Mouse (Mus musculus) stomach, embryonic 15.5 days (tissue): ENCODE results near the gene Srp14. TPM values are rescaled to one million over a fixed set of nuclear protein-coding genes. Genes with fewer than 3 reads are reported as not detected.

Experiments
- ATAC-seq: fragments of 200-750 bp; cut with Nextera tagmentation; 2 replicates; pipeline ENCODE4 v1.8.0; 2017; ENCODE audit warnings: low read depth, moderate number of reproducible peaks, moderate TSS enrichment; ENCODE audit not compliant: insufficient read depth, low FRiP score
- H3K27ac ChIP-seq: fragments of 300-500 bp; sonication (generic); 2 replicates; pipeline ENCODE4 v1.5.1; 2015; ENCODE audit warnings: mild to moderate bottlenecking, inconsistent platforms
- H3K27me3 ChIP-seq: fragments of 300-500 bp; sonication (generic); replicated peaks from 2 replicates; pipeline ENCODE4 v1.6.1; 2015; ENCODE audit warnings: inconsistent platforms
- H3K36me3 ChIP-seq: fragments of 300-500 bp; sonication (generic); 2 replicates; pipeline ENCODE4 v1.6.1; 2015; ENCODE audit warnings: inconsistent platforms
- H3K4me1 ChIP-seq: fragments of 300-500 bp; sonication (generic); 2 replicates; pipeline ENCODE4 v1.6.1; 2015; ENCODE audit warnings: inconsistent platforms
- H3K4me2 ChIP-seq: fragments of 300-500 bp; sonication (generic); 2 replicates; pipeline ENCODE4 v1.6.1; 2015; ENCODE audit warnings: mild to moderate bottlenecking, inconsistent platforms
- H3K4me3 ChIP-seq: fragments of 300-500 bp; sonication (generic); replicated peaks from 2 replicates; pipeline ENCODE4 v1.5.1; 2015; ENCODE audit warnings: inconsistent platforms
- H3K9ac ChIP-seq: fragments of 300-500 bp; sonication (generic); 2 replicates; pipeline ENCODE4 v1.6.1; 2015; ENCODE audit warnings: inconsistent platforms
- H3K9me3 ChIP-seq: fragments of 300-500 bp; sonication (generic); 2 replicates; pipeline ENCODE4 v1.6.1; 2016; ENCODE audit warnings: inconsistent platforms
- WGBS: fragments of 180-500 bp; shearing (Covaris S2); methylation state at CpG from one replicate; pipeline ENCODE4 v1.1.7; 2015; 5-methylcytosine and 5-hydroxymethylcytosine counted together
- polyA plus RNA-seq: library from polyadenylated mRNA; unstranded; fragments of >200 nt; fragmentation: Nextera tagmentation; extraction: Ambion mirVana; gene quantifications from 2 replicates; pipeline ENCODE4 v1.2.1, GENCODE M21; 2015

Srp14 gene
- polyA plus RNA-seq, 1 experiment from 2014 or later, result 222 TPM

DNA sequence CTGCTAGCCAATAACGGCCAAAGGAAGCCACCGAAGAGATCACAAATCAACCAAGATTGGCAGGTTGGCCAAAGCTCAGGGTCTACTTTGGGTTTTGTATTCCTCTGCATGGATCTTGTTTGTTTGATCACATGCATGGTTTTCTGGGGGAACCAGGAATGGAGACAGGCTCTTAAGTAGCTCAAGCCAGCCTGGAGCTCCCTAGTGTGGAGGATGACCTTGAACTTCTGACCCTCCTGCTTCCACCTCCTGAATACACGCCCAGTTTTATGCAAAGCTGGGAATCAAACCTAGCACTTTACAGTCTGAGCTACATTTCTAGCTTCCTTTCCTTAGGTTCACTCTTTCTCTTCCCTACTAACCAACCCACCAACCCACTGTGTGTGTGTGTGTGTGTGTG is 5.9 kb upstream of the Srp14 start:
- H3K4me2 ChIP-seq, result no peak overlapping the region
- no peak for ATAC-seq
- H3K27me3 ChIP-seq, result no peaks in the 10 kb centered on the region
- H3K36me3 ChIP-seq, result no peaks in the 10 kb centered on the region
- no peak overlapping the region for H3K9ac ChIP-seq
- 74% methylated on average over 3 of the region's 3 CpGs for WGBS
- no peak overlapping the region for H3K27ac ChIP-seq
- no peak overlapping the region for H3K4me3 ChIP-seq
- H3K9me3 ChIP-seq, result no peaks in the 10 kb centered on the region
- H3K4me1 ChIP-seq, result peaks cover 12% of the 10 kb centered on the region

DNA sequence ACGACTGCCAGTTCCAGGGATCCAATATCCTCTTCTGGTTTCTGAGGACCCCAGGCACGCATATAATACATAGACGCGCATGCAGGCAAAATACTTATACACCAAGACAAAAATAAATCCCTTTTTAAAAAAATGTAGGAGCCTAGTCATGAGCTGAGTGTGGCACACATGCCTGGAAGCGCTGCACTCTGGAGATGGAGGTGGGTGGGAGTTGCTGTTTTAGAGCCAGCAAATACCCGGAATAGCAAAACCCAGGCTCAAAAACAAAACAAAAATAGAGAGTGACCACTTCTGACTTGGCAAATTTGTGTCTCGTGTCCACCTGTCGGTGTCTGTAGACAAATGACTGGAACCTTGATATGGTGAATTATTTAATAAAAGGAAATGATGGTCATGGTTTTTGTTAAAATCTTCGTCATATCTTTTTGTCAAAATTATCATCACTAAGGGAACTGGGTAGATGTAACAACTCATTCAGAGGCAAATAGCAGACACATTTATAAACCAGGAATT is 4.9 kb upstream of the Srp14 start:
- Histone ChIP-seq H3K36me3 (no peaks in the 10 kb centered on the region), H3K9me3 (no peaks in the 10 kb centered on the region), H3K4me2 (no peak overlapping the region), H3K9ac (no peak overlapping the region), H3K27ac (no peak overlapping the region), H3K4me3 (no peak overlapping the region), H3K27me3 (no peaks in the 10 kb centered on the region), H3K4me1 (0 out of 2 replicates have a peak, but pooled peaks cover 2% of the 10 kb centered on the region)
- WGBS, result 78% methylated on average over 9 of the region's 9 CpGs
- no peak for ATAC-seq

DNA sequence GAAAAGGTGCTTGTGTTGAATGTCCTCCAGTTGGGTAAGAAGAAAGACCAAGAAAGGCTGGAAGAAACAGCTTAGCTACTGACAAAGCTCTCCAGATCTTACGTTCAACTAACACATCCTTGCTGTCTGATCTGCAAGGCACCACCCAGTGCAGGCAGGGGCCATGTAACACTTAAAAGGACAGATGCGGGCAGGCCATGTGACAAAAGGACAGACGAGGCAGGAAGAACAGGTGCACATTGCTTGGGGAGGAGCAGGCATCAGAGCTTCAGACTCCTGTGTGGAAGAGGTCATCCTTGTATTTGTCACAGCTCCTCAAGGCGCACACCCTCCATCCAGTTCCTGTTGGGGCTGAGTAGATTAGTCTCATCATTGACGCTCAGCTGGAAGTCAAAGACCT is 3.5 kb upstream of the Srp14 start:
- H3K27ac ChIP-seq, result no peak overlapping the region
- H3K9me3 ChIP-seq, result no peaks in the 10 kb centered on the region
- H3K9ac ChIP-seq, result no peak overlapping the region
- ATAC-seq, result no peak
- H3K36me3 ChIP-seq, result no peaks in the 10 kb centered on the region
- H3K4me3 ChIP-seq, result no peak overlapping the region
- peaks cover 11% of the 10 kb centered on the region for H3K4me1 ChIP-seq
- H3K4me2 ChIP-seq, result no peak overlapping the region
- 78% methylated on average over 5 of the region's 5 CpGs for WGBS
- no peaks in the 10 kb centered on the region for H3K27me3 ChIP-seq

DNA sequence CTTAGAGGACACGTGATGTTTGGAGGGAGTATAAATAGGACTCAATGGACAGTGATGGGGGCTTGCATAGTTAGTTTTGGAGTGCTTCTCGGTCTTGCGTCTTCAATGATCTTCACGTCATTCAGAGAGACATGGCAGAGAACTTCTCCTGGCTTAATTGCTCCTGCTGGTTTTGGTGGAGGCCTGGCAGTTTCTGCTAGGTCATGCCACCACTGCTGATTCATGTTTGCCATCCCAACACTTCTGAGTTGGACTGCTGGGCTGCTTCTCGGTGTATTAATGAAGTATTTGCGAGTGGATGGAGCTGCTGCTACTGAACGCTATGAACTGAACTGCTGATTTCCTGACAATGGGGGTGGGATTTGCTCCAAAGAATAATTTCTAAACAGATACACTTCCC is 1.4 kb upstream of the Srp14 start:
- WGBS, result 92% methylated on average over 7 of the region's 7 CpGs
- H3K9me3 ChIP-seq, result no peaks in the 10 kb centered on the region
- no peaks in the 10 kb centered on the region for H3K27me3 ChIP-seq
- ATAC-seq, result no peak
- peaks cover 10% of the 10 kb centered on the region for H3K4me1 ChIP-seq
- H3K4me2 ChIP-seq, result no peak overlapping the region
- H3K9ac ChIP-seq, result no peak overlapping the region
- H3K4me3 ChIP-seq, result no peak overlapping the region
- no peak overlapping the region for H3K27ac ChIP-seq
- peaks cover 6% of the 10 kb centered on the region for H3K36me3 ChIP-seq

DNA sequence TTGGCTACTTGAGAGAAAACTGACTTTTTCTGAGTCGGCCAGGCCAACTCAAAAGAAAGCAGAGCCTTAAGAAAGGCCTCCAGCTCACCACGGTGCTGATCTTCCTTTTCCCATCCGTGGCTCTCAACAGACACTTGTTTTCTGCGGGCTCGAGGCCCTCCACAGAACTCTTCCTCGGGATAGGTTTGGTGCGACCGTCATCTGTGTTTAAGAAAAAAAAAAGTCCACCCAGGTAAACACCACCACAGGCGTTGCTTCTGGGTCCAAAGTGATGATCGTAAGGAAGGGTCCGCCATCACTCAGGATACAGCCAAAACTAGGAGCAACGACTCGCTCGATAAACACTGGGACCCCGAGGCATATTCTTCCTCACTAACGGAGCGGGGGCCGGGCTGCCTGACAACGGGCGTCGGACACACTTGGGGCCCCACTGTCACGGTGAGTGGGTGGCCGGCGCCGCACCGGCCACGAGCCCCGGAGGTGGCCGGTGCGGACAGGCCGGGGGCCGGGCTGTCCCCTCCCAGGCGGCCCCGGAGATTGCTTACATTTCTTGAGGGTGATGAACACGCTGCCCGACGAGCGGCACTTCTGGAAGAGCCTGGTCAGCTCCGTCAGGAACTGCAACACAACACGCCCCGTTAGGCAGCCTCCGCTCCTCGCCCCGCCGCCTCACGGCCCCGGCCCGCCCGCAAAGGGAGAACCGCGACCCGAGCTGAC is 520 bp downstream of the Srp14 start:
- Histone ChIP-seq H3K4me3 (peak overlapping the region; percentile 98), H3K4me2 (peak overlapping the region; percentile 88), H3K36me3 (peaks cover 21% of the 10 kb centered on the region), H3K9ac (peak overlapping the region; percentile 87), H3K27ac (peak overlapping the region; percentile 85), H3K27me3 (no peaks in the 10 kb centered on the region), H3K4me1 (peaks cover 10% of the 10 kb centered on the region), H3K9me3 (no peaks in the 10 kb centered on the region)
- ATAC-seq, result peak; percentile 55
- WGBS, result 2% methylated on average over 48 of the region's 52 CpGs

DNA sequence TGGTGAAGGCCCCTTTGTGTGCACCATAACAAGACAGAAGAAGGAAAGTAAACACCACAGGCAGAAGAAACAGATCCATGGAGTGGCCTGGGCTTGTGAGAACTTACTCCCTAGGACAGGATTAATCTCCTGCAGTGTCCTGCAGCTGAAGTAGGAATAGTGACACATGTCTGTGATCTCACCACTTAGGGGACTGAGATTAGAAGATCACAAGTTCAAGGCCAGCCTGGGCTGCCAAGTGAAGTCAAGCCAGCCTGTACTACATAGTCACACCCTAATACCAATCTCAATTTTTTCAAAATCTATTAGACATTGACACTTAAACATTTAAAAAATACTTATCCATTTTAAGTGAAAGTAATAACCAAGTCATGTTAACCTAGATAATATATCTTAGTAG is 11.2 kb downstream of the Srp14 start:
- no peaks in the 10 kb centered on the region for H3K4me1 ChIP-seq
- H3K4me2 ChIP-seq, result no peak overlapping the region
- H3K9ac ChIP-seq, result no peak overlapping the region
- H3K9me3 ChIP-seq, result no peaks in the 10 kb centered on the region
- no peak overlapping the region for H3K27ac ChIP-seq
- H3K27me3 ChIP-seq, result no peaks in the 10 kb centered on the region
- no peak overlapping the region for H3K4me3 ChIP-seq
- H3K36me3 ChIP-seq, result peaks cover 17% of the 10 kb centered on the region
- ATAC-seq, result no peak

DNA sequence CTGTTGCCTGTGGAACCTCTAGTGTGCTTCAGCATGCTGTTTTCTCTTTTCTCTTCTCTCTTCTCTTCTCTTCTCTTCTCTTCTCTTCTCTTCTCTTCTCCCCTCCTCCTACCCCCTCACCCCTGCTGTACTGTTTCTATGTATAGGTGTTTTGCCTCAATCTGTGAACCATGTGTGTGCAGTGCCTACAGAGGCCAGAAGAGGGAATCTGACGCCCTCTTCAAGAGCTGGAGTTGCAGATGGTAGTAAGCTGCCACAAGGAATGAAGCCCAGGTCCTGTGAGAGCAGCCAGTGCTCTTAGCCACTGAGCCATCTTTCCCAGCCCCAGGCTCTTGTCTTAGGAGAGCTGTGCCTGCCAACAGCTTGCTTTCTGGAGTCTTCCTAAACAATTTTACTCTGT is 12.9 kb downstream of the Srp14 start:
- Histone ChIP-seq H3K9ac (no peak overlapping the region), H3K4me3 (no peak overlapping the region), H3K27ac (no peak overlapping the region), H3K27me3 (no peaks in the 10 kb centered on the region), H3K4me2 (no peak overlapping the region), H3K36me3 (peaks cover 13% of the 10 kb centered on the region), H3K9me3 (no peaks in the 10 kb centered on the region), H3K4me1 (no peaks in the 10 kb centered on the region)
- 61% methylated on average over 1 of the region's 1 CpGs for WGBS
- no peak for ATAC-seq

DNA sequence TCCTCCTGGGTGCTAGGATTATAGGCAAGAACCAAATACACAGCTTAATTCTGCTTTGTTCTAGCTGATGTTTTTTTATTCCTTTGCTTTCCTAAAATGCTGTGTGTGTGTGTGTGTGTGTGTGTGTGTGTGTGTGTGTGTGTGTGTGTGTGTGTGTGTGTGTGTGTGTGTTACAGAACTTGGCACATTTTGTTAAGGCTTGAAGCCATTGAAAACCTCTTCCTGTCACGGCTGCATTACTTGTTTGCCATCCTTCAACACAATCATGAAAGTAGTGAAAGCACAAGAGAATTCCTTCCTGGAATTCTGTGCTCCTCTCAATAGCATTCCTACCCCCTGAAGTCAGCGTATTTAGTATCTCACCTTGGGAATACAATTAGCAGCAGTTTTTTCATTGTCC is 13.6 kb downstream of the Srp14 start:
- Histone ChIP-seq H3K4me1 (no peaks in the 10 kb centered on the region), H3K9me3 (no peaks in the 10 kb centered on the region), H3K27ac (no peak overlapping the region), H3K4me2 (no peak overlapping the region), H3K9ac (no peak overlapping the region), H3K4me3 (no peak overlapping the region), H3K36me3 (peaks cover 8% of the 10 kb centered on the region), H3K27me3 (no peaks in the 10 kb centered on the region)
- WGBS, result 65% methylated on average over 2 of the region's 2 CpGs
- no peak for ATAC-seq

DNA sequence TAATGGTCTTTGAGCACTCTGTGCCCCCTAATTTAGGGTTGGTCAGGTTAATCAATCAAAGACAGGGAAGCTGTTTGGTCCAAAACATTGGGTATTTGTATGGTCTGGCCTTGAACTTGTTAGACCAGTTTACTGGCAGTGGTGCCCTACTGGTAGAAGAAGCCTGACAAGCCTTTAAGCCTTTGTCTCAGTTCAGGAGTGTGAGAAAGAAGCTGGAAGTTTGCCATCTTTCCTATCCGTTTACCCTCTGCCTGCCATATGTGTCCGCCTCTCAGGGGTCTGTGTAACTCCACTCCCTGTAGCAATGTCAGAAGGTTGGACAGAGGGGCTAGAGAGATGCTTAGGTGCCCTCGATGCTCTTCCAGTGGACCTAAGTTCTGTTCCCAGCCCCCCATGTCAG is 15.1 kb downstream of the Srp14 start:
- Histone ChIP-seq H3K36me3 (peaks cover 8% of the 10 kb centered on the region), H3K27me3 (no peaks in the 10 kb centered on the region), H3K9me3 (no peaks in the 10 kb centered on the region), H3K4me2 (no peak overlapping the region), H3K4me1 (no peaks in the 10 kb centered on the region), H3K27ac (no peak overlapping the region), H3K9ac (no peak overlapping the region), H3K4me3 (no peak overlapping the region)
- ATAC-seq, result no peak
- whole genome bisulfite sequencing, result 59% methylated on average over 3 of the region's 3 CpGs

DNA sequence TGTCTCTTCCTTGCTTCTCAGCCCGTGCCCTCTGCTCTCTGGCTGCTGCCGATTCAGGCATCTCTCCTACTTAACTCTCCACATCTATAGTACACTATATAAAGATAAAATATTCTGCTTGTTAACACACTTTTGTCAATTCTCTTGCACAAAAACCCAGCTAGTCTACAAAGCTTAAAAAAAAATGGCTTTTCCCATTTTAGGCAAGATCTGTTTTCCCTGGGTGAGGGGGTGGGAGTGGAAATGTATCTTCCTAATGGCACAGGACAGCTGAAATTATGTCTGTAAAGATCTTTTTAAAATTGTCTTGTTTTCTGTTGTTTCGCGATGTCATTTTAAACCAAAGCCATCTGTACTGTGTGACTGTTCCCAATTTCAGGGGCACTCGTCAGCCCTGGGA is 16.0 kb downstream of the Srp14 start:
- H3K9ac ChIP-seq, result no peak overlapping the region
- peaks cover 8% of the 10 kb centered on the region for H3K36me3 ChIP-seq
- H3K4me2 ChIP-seq, result no peak overlapping the region
- no peak for ATAC-seq
- H3K27me3 ChIP-seq, result no peaks in the 10 kb centered on the region
- H3K4me3 ChIP-seq, result no peak overlapping the region
- H3K4me1 ChIP-seq, result no peaks in the 10 kb centered on the region
- H3K9me3 ChIP-seq, result no peaks in the 10 kb centered on the region
- no peak overlapping the region for H3K27ac ChIP-seq
- WGBS, result 81% methylated on average over 5 of the region's 5 CpGs

DNA sequence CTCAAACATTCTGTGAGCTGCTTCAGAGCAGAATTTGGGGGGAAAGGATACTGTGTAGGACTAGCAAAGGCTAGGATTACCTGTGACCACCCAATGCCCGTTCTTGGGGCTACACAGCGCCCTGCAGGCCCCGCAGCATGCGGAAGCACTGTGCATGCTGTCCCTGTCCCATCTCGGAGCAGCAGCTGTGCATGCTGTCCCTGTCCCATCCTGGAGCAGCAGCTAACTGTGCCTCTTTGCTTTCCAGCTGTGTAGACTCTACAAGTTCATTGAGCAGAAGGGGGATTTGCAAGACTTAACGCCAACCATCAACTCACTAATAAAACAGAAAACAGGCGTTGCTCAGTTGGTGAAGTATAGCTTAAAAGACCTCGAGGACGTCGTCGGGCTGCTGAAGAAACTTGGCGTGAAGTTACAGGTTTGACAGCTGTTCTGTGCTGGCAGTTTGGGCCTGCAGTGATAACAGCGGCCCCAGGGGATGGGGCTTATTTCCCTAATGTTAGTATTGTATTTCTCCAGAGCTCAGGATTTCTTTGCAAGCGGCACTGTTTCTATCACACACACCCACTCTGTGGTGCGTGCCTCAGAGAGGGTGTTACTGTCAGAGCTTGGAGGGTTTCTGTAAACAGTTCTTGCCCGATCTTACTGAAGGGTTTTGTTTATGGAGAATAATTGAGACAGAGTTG is 17.9 kb downstream of the Srp14 start:
- H3K4me2 ChIP-seq, result no peak overlapping the region
- H3K9me3 ChIP-seq, result no peaks in the 10 kb centered on the region
- no peaks in the 10 kb centered on the region for H3K4me1 ChIP-seq
- peaks cover 3% of the 10 kb centered on the region for H3K36me3 ChIP-seq
- H3K27ac ChIP-seq, result no peak overlapping the region
- WGBS, result 64% methylated on average over 16 of the region's 16 CpGs
- no peaks in the 10 kb centered on the region for H3K27me3 ChIP-seq
- no peak for ATAC-seq
- no peak overlapping the region for H3K4me3 ChIP-seq
- no peak overlapping the region for H3K9ac ChIP-seq

DNA sequence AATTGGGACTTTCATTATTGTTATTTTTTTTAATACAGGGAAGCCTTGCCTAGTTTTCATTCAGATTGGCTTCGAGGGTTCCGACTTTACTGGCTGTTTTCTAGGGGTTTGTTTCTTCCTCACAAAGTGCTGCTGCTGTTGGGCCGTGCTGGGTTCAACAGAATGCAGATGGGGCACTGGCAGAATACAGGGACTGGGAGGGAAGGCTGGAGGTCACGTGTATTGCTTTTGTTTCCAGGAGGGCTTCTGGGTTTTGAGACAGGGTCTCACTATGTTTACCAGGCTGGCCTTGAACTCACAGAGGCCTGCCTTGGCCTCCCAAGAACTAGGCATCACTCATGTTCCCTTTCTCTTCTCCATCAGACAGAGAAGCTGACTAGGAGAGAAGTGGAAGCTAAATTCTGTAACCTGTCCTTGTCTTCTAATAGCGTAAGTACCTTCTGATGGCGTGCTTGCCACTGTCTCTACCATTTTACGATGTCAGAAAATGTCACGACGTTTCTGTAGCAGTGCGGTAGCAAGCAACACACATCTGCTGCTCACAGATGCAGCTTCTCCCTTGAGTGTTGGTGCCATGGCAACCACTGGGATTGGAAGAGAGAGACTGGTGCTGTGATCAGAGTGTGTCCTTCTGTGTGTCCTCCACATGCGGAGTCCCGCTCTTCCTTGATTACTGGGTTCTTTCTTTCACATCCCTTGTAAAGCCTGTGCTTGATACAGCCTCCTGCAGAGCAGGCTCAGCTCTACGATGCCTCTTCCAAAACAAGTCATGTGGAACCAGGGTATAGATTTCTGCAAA is 21.8 kb downstream of the Srp14 start:
- H3K9ac ChIP-seq, result no peak overlapping the region
- H3K36me3 ChIP-seq, result peaks cover 11% of the 10 kb centered on the region
- WGBS, result 92% methylated on average over 13 of the region's 13 CpGs
- no peak overlapping the region for H3K27ac ChIP-seq
- no peak for ATAC-seq
- no peaks in the 10 kb centered on the region for H3K27me3 ChIP-seq
- H3K4me3 ChIP-seq, result no peak overlapping the region
- H3K9me3 ChIP-seq, result no peaks in the 10 kb centered on the region
- no peak overlapping the region for H3K4me2 ChIP-seq
- no peaks in the 10 kb centered on the region for H3K4me1 ChIP-seq
